Mouse (Mus musculus) embryo, embryonic 11.5 days (tissue): ENCODE measurements around the gene Tmem91.

ENCODE experiments used
- DNase-seq: peaks from one replicate; pipeline ENCODE4 v3.0.0-alpha.2; 2012; ENCODE audit warnings: low read depth, low spot score

Gene Tmem91

GRCm38 (mm10) chr7:25699851-25700250 is 24.9 kb upstream of the Tmem91 start:
- DNase-seq = no peak

GRCm38 (mm10) chr7:25694104-25694503 is 19.1 kb upstream of the Tmem91 start:
- no peak for DNase-seq

- no peak for DNase-seq
Observed at GRCm38 (mm10) chr7:25690051-25690450, 15.1 kb upstream of the Tmem91 start.

DNA sequence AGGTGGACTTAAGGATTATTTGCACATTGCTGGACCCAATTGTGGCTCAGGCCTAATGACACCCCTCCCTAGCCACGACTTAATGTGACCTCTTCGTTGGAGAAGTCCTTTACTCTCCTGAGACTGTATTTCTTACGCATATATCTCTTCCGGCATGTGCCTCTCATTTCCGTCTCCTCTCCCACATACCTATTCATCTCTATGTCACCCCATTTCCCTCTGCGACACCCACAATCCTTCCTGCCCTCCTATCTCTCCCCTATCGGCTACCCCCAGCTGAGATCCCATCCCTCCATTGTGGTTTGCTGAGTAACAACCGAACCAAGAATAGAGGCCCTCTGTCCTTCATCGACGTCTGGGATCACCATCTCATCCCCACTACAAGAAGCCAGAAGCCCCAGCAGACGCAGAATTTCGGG is 14.6 kb upstream of the Tmem91 start:
- DNase-seq = no peak

GRCm38 (mm10) chr7:25688810-25689586 is 14.0 kb upstream of the Tmem91 start:
- DNase-seq = no peak

GRCm38 (mm10) chr7:25687811-25688401 is 12.9 kb upstream of the Tmem91 start:
- DNase-seq = no peak

DNA sequence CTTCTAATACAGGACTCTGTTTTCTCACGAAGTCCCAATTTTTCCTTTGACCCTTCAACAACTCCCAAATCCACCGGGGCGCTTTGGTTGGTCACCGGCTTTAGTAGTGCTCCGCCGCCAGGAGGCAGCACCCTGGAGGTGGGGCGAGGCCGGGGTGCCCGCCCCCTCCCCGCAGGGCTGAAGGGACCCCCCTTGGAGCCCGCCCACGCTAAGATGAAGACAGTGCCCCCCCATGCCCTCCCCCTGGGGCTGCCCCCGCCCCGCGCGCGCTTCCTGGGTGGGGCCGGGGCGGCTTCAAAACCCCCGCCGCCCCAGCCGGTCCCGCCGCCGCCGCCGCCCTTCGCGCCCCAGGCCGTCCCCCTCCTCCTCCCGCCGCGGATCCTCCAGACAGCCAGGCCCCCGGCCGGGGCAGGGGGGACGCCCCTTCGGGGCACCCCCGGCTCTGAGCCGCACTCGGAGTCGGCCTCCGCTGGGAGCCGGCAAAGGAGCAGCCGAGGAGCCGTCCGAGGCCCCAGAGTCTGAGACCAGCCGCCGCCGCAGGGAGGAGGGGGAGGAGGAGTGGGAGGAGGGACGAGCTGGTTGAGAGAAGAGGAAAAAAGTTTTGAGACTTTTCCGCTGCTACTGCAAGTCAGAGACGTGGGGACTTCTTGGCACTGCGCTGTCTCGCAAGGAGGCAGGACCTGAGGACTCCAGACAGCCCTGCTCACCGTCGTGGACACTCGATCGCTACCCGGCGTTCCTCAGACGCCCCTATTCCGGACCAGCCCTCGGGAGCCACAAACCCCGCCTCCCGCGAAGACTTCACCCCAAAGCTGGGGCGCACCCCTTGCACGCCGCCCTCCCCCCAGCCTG is 11.9 kb upstream of the Tmem91 start, which contains the start of gene Tgfb1:
TSS of gene Tgfb1 (plus strand) at position 323 of the 852 bp plus-strand sequence.
- no peak for DNase-seq

- no peak for DNase-seq
Observed at GRCm38 (mm10) chr7:25685926-25686470, 11.0 kb upstream of the Tmem91 start.

DNA sequence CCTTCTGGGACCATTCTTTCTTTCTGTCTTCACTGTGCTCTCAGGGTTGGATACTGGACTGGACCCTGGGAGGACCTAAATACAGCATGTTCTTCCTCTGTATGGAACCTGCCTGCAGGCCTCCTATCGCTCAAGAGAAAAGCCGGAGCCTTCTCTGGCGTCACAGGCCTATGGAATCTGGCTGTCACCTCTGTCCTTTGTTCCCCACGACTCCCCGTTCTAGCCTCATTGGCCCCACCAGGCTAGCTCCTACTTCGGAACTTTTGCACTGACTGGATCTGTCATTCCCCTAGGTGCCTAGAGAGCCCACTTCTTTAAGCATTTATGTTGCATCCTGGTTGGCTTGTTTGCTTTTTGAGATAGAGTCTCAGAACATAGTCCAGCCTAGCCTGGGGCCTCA is 9.7 kb upstream of the Tmem91 start:
- no peak for DNase-seq

- DNase-seq = no peak
Observed at GRCm38 (mm10) chr7:25683474-25684180, 8.7 kb upstream of the Tmem91 start.

GRCm38 (mm10) chr7:25681341-25682231 is 6.6 kb upstream of the Tmem91 start:
- DNase-seq = no peak

DNA sequence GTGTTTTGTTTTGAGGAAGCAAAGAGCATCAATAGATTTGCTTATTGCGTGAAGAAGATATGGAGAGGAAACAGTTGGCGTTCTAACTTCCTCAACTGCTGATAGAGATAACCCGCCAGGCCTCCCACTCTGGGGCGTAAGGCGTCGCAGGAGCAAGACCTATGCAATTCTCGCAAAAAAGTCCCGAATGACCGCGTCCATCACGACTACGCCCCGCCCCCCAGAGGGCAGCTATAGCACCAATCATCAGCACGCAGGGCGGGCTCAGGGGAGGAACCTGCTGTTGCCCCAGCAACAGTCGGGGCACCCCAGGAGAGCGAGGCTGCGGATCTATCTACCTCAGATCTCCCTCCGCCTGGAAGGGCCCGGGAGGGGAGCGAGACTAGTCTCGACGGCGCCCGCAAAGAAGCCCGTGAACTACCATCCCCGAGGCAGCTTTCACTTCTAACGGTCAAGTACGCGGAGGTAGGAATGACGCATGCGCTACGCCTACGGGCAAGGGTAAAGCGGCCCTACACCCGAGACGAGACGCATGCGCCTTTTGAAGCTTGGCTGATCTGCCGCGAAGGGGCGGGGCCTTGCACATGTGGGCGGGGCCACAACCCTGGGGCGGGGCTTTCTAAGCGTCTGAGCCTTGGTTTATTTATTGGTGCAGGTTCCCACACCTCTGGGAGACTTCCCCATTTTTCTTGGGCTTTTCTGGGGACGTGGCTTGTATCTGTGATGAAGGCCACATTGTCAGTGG is 5.7 kb upstream of the Tmem91 start, which contains the start of gene B9d2:
TSS of gene B9d2 (plus strand) at position 267 of the 745 bp plus-strand sequence.
- peak; percentile 91 for DNase-seq

GRCm38 (mm10) chr7:25679971-25680370 is 5.0 kb upstream of the Tmem91 start:
- no peak for DNase-seq

GRCm38 (mm10) chr7:25677013-25677412 is 2.0 kb upstream of the Tmem91 start:
- no peak for DNase-seq

- DNase-seq = no peak
Observed at GRCm38 (mm10) chr7:25676085-25676781, 1.3 kb upstream of the Tmem91 start.

DNA sequence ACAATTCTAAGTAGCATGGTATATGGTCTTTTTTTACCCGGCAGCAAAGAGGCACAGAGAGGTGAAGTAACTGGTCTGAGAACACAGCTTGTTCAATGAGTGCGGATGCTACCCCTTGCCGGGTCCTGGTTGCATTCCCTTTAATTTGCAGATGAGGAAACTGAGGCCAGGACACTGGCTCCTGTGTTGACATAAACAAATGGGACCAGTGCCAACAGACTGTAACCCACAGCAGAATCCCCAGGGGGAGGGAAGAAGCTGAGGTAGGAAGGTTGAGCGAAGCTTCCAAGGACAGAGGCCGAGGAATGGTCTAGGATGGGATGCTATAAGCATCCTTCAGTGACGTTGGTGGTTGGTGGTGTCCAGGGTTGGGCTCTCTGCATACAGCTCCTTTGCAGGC is 439 bp upstream of the Tmem91 start:
- no peak for DNase-seq

DNA sequence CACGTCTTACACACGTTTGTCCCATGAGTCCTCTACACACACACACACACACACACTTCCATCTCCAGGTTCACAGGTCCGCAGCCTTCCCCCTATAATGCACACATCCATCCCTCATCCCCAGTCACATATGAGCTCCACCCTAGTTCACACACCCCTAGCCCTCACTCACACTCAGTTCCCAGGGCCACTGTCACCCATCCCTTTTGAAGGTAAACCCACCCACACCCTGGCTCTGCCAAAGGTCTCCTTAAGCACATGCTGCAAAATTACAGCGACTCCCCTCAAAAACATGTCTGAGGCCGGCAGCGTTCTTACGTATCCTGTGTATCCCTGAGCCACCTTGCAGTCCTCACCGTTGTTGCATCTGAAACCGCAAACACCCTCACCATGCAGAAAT is 669 bp downstream of the Tmem91 start:
- no peak for DNase-seq

- DNase-seq = no peak
Observed at GRCm38 (mm10) chr7:25672442-25672841, 2.5 kb downstream of the Tmem91 start.

- DNase-seq = no peak
Observed at GRCm38 (mm10) chr7:25671686-25672085, 3.3 kb downstream of the Tmem91 start.
